Mouse (Mus musculus) embryonic stem cell, embryonic (primary cell): ENCODE measurements at regions not wholly inside any gene's neighbourhood (a gene's known extent, or its start where the extent isn't known, plus 50 kb on each side); places are given as distances from the start of the nearest gene placed in this dataset.
"Not testable (repeated sequence)": the region's sequence is repeated elsewhere in the genome, so short reads cannot be mapped to it uniquely, and the experiment has no call there.

Experiments used
- CTCF ChIA-PET, 4 experiments: fragments of 300-600 bp in 2 of 4; fragments of 350-600 bp in 2 of 4; sonication (Branson Sonifier 250); formaldehyde crosslinking; loops; one replicate each; lab custom pipeline; 2022; ENCODE audit warnings: inconsistent platforms in 2 of 4; lab: Charles Lee
- POLR2A ChIA-PET, 4 experiments: fragments of 300-600 bp in 2 of 4; fragments of 350-600 bp in 2 of 4; sonication (Branson Sonifier 250); formaldehyde crosslinking; loops; one replicate each; lab custom pipeline; 2022; ENCODE audit warnings: antibody characterized with exemption in 4 of 4, inconsistent platforms in 1 of 4; lab: Charles Lee

- POLR2A ChIA-PET, CTCF ChIA-PET: not testable (repeated sequence)
Observed at GRCm38 (mm10) chr7:106616932-106617331, 63.5 kb downstream of the Olfr693 start.

- ChIA-PET POLR2A (no interaction called here), CTCF (no interaction called here)
Observed at GRCm38 (mm10) chr7:106612723-106613122, 67.7 kb downstream of the Olfr693 start.

DNA sequence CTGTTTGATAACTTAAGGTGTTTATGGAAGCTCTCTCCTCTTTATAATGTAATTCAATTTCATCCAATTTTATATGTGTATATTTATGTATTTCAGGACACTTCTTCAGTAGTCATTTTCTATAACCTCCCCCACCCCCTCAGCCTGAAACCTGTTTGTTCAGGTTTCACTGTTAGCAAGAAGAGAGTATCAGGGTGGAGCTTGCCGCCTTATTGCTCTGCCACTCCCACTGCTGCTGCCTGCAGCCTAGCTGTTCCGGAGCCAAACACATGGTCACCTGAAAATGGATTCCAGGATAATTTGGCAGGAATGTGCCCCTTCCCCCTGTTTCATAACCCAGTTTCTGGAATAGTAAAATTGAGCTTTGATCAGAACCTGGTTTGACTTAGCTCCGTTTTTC is 100.0 kb downstream of the Olfr693 start:
- ChIA-PET POLR2A (no interaction called here), CTCF (interaction anchor here in 2 of 4 experiments (0.6 to 1.1 kb wide), 2 partner anchors 8 to 12 kb away, joined by 3 to 4 read pairs; no protein-coding TSS in a partner anchor)

GRCm38 (mm10) chr7:106568251-106568650 is 112.1 kb downstream of the Olfr693 start:
- POLR2A ChIA-PET = interaction anchor here in 1 of 4 experiments (1.0 kb wide), 1 partner anchor 1144 kb away, joined by 3 read pairs; no protein-coding TSS in a partner anchor
- CTCF ChIA-PET = not testable (repeated sequence)

- CTCF ChIA-PET = no interaction called here
- POLR2A ChIA-PET = no interaction called here
Observed at GRCm38 (mm10) chr7:106550881-106551575, 129.4 kb downstream of the Olfr693 start.

DNA sequence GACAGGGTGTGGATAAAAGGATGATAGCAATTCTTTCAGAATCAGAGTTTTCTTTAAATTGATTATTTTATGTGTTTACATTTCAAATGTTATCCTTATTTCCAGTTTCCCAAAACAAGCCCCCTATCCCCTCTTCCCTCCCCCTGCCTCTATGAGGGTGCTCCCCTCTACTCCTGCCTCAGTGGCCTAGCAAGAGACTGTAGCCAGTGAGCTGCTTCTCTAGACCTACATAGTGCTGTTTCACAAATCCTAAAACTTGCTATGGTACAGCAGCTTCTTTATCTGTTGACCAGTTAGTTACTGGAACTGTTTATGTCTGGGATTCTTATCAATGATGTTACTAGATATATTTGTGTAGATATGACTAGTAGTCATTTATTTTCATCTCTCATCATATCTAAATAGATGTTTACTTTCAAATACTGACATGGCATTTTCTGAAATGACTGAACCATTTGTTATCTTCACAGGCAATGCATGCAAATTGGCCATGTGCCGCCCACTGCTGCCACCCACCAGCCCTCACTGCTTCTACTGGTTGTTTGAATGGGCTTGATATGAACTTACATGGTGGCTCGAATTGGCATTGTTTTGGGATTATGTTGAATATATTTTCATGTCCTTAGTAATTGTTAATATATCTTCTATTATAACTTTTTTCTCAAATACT is 150.8 kb downstream of the Olfr693 start:
- CTCF ChIA-PET, POLR2A ChIA-PET: not testable (repeated sequence)

DNA sequence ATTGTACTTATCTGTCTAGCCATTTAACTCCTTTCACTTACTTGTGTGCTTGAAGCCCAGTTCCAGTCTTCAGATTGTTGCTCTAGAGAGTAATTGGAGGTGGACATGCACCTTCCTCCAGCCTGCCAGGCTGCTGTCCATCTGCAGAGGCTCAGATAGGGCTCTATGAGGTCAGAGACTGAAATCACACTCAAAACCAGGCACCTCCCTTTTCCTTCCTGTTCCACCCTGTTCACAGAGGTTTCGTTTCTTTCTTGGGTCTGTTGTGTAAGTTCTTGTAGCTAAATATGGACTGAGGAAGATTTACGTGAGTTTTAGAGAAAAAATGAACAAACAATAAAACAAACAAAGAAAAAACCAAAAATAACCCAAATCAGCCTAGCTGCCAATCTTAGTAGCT is 151.4 kb downstream of the Olfr693 start:
- POLR2A ChIA-PET, CTCF ChIA-PET: not testable (repeated sequence)

DNA sequence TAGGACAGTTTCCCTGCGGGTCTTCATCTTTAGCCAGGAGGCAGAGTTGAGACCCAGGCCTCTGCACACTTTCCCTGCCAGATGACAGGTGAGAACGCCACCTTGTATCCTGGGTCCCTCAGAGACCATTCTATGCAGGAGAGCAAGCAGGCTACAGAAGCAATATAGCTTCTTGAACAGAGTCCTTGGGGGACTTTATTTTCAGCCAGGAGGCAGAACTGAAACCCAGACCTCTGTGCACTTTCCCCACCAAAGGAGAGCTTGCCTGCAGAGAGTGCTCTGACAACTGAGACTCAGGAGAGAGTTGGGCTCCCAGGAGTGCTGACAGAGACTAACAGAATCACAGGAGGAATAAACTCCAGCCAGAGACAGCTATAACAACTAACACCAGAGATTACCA is 185.5 kb downstream of the Olfr693 start:
- POLR2A ChIA-PET = no interaction called here

More for the DNA sequence above, 185.5 kb downstream of the Olfr693 start:
- CTCF ChIA-PET = interaction anchor here in 1 of 4 experiments (0.8 kb wide), 1 partner anchor 21 kb away, joined by 3 read pairs; no protein-coding TSS in a partner anchor
